Mouse (Mus musculus) lung, adult 2 months (tissue): ENCODE data around the gene Gm36210.

Experiments used
- CTCF ChIP-seq: fragments of 200-500 bp; IDR thresholded peaks from 2 replicates; pipeline ENCODE4 v1.5.1; 2011; ENCODE audit warnings: mild to moderate bottlenecking, low read length, control low read depth; ENCODE audit not compliant: insufficient read depth
- POLR2A ChIP-seq: fragments of 200-500 bp; IDR thresholded peaks from 2 replicates; pipeline ENCODE4 v1.6.1; 2011; ENCODE audit warnings: low read depth, mild to moderate bottlenecking, control low read depth, low read length, borderline replicate concordance; ENCODE audit errors: extremely low read depth

GRCm38 (mm10) chr7:4917494-4917893 is 11.2 kb upstream of the Gm36210 start:
- TF ChIP-seq POLR2A = no peak
- TF ChIP-seq CTCF = no peak
